Mouse (Mus musculus) hindbrain, postnatal 0 days (tissue): ENCODE results near the gene Pip4p1. TPM values are rescaled to one million over a fixed set of nuclear protein-coding genes. Genes with fewer than 3 reads are reported as not detected.

Experiments
- ATAC-seq: fragments of 200-750 bp; cut with Nextera tagmentation; 2 replicates; pipeline ENCODE4 v1.8.0; 2017; ENCODE audit warnings: mild to moderate bottlenecking, moderate TSS enrichment, moderate library complexity
- DNase-seq: peaks from one replicate; pipeline ENCODE4 v3.0.0-alpha.2; 2015; ENCODE audit warnings: low spot score
- H3K27ac ChIP-seq: fragments of 300-500 bp; sonication (generic); 2 replicates; pipeline ENCODE4 v1.5.1; 2014; ENCODE audit warnings: mild to moderate bottlenecking
- H3K27me3 ChIP-seq: fragments of 300-500 bp; sonication (generic); 2 replicates; pipeline ENCODE4 v1.6.1; 2014; ENCODE audit warnings: low read length, mixed read lengths; ENCODE audit not compliant: insufficient read depth
- H3K36me3 ChIP-seq: fragments of 300-500 bp; sonication (generic); 2 replicates; pipeline ENCODE4 v1.6.1; 2014; ENCODE audit warnings: low read length, mixed read lengths; ENCODE audit not compliant: insufficient read depth
- H3K4me1 ChIP-seq: fragments of 300-500 bp; sonication (generic); 2 replicates; pipeline ENCODE4 v1.6.1; 2014; ENCODE audit warnings: antibody characterized with exemption, low read length, mixed read lengths; ENCODE audit not compliant: insufficient read depth
- H3K4me2 ChIP-seq: fragments of 300-500 bp; sonication (generic); 2 replicates; pipeline ENCODE4 v1.6.1; 2014; ENCODE audit warnings: low read depth, mild to moderate bottlenecking, low read length, moderate library complexity, mixed read lengths
- H3K4me3 ChIP-seq: fragments of 300-500 bp; sonication (generic); 2 replicates; pipeline ENCODE4 v1.5.1; 2014; ENCODE audit warnings: low read length
- H3K9ac ChIP-seq: fragments of 300-500 bp; sonication (generic); replicated peaks from 2 replicates; pipeline ENCODE4 v1.6.1; 2014; ENCODE audit warnings: mild to moderate bottlenecking, low read length, moderate library complexity, mixed read lengths
- H3K9me3 ChIP-seq: fragments of 300-500 bp; sonication (generic); 2 replicates; pipeline ENCODE4 v1.6.1; 2016; ENCODE audit warnings: low read length, mixed read lengths
- CTCF ChIP-seq: IDR thresholded peaks from 2 replicates; pipeline ENCODE4 v1.5.1; 2016; ENCODE audit warnings: antibody characterized with exemption, control low read depth, low read depth
- WGBS: fragments of 180-500 bp; shearing (Covaris S2); extraction: QIAGEN DNeasy Blood & Tissue Kit; methylation state at CpG from one replicate; pipeline ENCODE4 v1.1.7; 2014; 5-methylcytosine and 5-hydroxymethylcytosine counted together
- polyA plus RNA-seq: library from polyadenylated mRNA; unstranded; fragments of >200 nt; fragmentation: Nextera tagmentation; extraction: Ambion mirVana; gene quantifications from 2 replicates; pipeline ENCODE4 v1.2.1, GENCODE M21; 2015
- total RNA-seq: library from RNA; depleted of rRNA; stranded (reverse); fragments of >200 nt; gene quantifications from 2 replicates; pipeline ENCODE4 v1.2.3, GENCODE M21; 2014

The Pip4p1 gene
- total and polyA plus RNA-seq, 2 experiments from 2014 or later: 69.1 to 103 TPM

DNA sequence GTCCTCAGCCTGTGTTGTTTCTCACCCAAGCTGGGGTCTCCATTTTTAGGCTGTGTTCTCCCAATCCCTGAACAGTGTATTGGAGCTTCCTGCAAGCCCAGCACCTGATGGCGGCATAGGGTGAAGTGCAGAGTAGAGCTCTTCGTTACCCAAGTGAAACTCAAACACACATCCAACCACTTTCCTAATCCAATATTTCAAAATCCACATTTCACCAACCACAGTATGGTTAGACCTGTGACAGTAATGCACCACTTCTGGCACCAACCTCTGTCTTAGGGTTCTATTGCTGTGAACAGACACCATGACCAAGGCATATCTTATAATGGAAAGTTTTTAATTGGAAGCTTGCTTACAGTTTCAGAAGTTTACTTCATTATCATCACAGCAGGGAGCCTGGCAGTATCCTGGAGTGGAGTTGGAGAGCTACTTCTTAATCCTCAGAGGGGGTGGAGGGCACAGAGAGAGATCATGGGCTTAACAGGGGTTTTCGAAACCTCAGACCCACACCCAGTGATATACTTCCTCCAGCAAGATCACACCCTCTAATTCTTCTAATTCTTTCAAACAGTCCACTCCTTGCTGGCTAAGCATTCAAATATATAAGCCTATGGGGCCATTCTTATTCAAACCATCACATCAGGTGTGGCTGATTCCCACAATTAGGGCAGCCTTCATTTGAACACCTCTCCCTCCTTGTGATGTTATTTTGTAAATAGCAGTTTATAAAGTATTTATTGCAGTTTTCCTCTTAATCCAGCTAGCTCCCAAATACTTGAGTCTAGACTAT lies 7.7 kb upstream of the Pip4p1 start:
- H3K4me1 ChIP-seq: no peaks in the 10 kb centered on the region
- ATAC-seq (no peak), DNase-seq (no peak)
- no peaks in the 10 kb centered on the region for H3K36me3 ChIP-seq
- H3K27me3 ChIP-seq: no peaks in the 10 kb centered on the region
- 92% methylated on average over 3 of the region's 3 CpGs for WGBS
- no peak overlapping the region for H3K27ac ChIP-seq
- no peak overlapping the region for H3K4me2 ChIP-seq
- H3K9ac ChIP-seq: no peak overlapping the region
- no peaks in the 10 kb centered on the region for H3K9me3 ChIP-seq
- H3K4me3 ChIP-seq: no peak overlapping the region
- TF ChIP-seq CTCF: no peak

DNA sequence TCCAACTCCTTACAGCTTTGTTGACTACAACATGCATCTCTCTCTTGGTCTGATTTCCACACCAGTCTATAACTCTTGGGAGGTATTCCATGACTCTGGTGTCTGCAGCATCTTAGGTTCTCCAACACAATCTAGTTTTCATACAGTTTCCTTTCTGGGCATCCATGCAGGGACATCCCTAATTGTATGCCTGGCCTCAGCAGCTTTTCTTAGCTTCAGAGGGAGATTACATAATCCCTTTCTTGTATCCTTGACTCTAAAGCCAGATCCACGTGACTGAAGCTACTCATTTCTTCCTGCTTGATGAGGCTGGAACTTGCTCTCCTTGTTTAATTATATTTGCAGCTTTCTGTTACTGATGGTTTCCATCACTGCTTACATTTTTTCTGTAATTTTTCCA lies 6.0 kb upstream of the Pip4p1 start:
- Histone ChIP-seq H3K27ac (no peak overlapping the region), H3K4me2 (no peak overlapping the region), H3K9ac (no peak overlapping the region), H3K9me3 (no peaks in the 10 kb centered on the region), H3K27me3 (no peaks in the 10 kb centered on the region), H3K36me3 (no peaks in the 10 kb centered on the region), H3K4me1 (no peaks in the 10 kb centered on the region), H3K4me3 (no peak overlapping the region)
- 57% methylated on average over 1 of the region's 1 CpGs for WGBS
- ATAC-seq (no peak), DNase-seq (no peak)
- TF ChIP-seq CTCF: no peak

DNA sequence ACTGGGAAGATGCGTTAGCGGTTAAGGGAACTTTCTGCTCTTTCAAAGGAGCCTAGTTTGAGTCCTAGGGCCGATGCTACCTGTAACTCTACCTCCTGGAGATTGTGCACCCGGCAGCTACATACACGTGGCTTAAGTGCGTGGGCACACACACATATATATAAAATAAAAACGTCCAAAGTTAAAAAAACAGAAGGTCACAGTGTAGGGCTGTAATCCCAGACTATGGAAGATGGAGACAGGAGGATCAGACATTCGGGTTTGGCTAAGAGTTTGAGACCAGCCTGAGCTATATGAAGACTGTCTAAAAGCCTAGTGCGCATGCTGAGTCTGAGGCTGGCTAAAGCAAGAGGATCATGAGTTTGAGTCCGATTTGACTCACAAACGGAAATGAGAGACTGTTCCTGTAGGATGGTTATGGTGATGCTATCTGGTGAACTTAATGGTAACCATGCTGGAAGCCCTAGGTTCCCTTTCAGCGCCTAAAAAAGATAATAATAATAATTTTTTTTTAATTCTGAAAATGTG lies 901 bp upstream of the Pip4p1 start:
- H3K9me3 ChIP-seq: no peaks in the 10 kb centered on the region
- ATAC-seq: no peak
- peak overlapping the region; percentile 62 for H3K4me3 ChIP-seq
- peaks cover 26% of the 10 kb centered on the region for H3K36me3 ChIP-seq
- peak; percentile 22 for DNase-seq
- peak overlapping the region; percentile 67 for H3K4me2 ChIP-seq
- 0 out of 2 replicates have a peak, but pooled peaks cover 5% of the 10 kb centered on the region for H3K4me1 ChIP-seq
- TF ChIP-seq CTCF: no peak
- peak overlapping the region; percentile 43 for H3K9ac ChIP-seq
- H3K27ac ChIP-seq: peak overlapping the region; percentile 81
- 12% methylated on average over 12 of the region's 12 CpGs for WGBS
- no peaks in the 10 kb centered on the region for H3K27me3 ChIP-seq

DNA sequence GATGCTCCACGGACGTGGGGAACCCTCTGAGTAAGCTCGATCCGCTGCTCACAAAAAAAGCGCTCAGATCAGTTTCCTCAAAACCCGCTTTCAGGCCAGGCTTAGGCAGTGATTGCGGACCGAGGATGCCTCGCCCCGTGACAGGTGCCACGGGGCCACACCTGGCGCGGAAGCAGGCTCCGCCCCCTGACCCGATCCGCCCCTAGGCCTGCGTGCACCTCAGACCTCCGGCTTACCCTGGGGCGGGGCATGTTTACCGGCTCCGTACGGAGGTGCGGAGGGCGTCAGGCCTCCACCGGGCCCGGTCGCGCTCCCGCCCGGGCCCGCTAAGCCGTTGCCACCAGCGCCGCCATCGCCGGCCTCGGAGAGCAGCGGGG lies 291 bp downstream of the Pip4p1 start:
- peak; percentile 42 for DNase-seq
- no peaks in the 10 kb centered on the region for H3K27me3 ChIP-seq
- 0 out of 2 replicates have a peak, but pooled peaks cover 9% of the 10 kb centered on the region for H3K4me1 ChIP-seq
- peak overlapping the region; percentile 83 for H3K27ac ChIP-seq
- peak overlapping the region; percentile 62 for H3K4me3 ChIP-seq
- 0% methylated on average over 35 of the region's 38 CpGs for WGBS
- no peak for TF ChIP-seq CTCF
- H3K4me2 ChIP-seq: peak overlapping the region; percentile 79
- H3K9ac ChIP-seq: peak overlapping the region; percentile 84
- peaks cover 32% of the 10 kb centered on the region for H3K36me3 ChIP-seq
- H3K9me3 ChIP-seq: no peaks in the 10 kb centered on the region
- ATAC-seq: peak; percentile 48

DNA sequence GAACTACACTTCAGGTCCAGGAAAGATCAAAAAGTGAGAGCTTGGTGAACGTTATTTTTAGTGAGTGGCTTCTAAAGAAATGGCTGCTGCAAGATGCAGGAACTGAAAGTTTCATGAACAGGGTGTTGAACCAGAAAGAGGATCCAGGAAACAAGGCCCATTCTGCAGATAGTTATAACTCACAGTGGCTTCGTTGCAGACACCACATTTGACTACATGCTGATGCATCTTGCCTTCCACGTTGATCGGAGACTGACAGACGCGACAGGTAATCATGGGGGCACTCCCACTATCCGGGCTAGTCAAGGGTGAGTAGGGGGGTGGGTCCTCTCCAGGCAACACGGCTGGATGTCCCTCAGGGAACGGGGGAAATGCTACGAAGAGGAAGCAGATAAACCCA lies 705 bp downstream of the Pip4p1 start:
- DNase-seq (peak; percentile 2), ATAC-seq (no peak)
- Histone ChIP-seq H3K4me3 (peak overlapping the region; percentile 62), H3K27ac (peak overlapping the region; percentile 83), H3K4me2 (peak overlapping the region; percentile 79), H3K9ac (peak overlapping the region; percentile 84), H3K36me3 (peaks cover 32% of the 10 kb centered on the region), H3K27me3 (no peaks in the 10 kb centered on the region), H3K9me3 (no peaks in the 10 kb centered on the region), H3K4me1 (0 out of 2 replicates have a peak, but pooled peaks cover 9% of the 10 kb centered on the region)
- no peak for TF ChIP-seq CTCF
- WGBS: 13% methylated on average over 10 of the region's 10 CpGs

DNA sequence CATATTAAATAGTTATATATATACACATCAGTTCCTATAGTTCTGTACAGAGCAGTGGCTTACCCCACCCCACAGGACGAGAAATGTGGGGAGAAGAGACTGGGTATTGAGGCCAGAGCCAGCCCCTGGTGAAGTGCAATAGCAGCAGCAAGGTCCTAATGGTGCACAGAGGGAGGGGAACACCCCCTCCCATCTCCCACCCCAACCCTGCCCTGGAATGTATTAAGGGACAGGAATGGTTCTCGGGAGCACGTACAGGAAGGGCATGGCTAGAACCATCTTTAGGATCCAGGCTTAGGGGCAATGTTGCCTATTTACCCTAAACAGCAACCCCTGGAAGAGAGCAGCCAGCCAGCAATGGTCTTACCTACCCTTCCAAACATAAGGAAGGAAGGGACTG lies 3.3 kb downstream of the Pip4p1 start:
- ATAC-seq: no peak
- peaks cover 32% of the 10 kb centered on the region for H3K36me3 ChIP-seq
- no peak overlapping the region for H3K27ac ChIP-seq
- no peak overlapping the region for H3K4me3 ChIP-seq
- no peak for DNase-seq
- 60% methylated on average over 3 of the region's 3 CpGs for WGBS
- H3K4me2 ChIP-seq: no peak overlapping the region
- H3K27me3 ChIP-seq: no peaks in the 10 kb centered on the region
- no peaks in the 10 kb centered on the region for H3K9me3 ChIP-seq
- H3K9ac ChIP-seq: no peak overlapping the region
- H3K4me1 ChIP-seq: peaks cover 14% of the 10 kb centered on the region; the same call in 1 of the 2 replicates
- no peak for TF ChIP-seq CTCF
